Mouse (Mus musculus) left cerebral cortex, adult 8-10 months (tissue): Measurements from ENCODE around the gene Snap91. TPM values are rescaled to one million over a fixed set of nuclear protein-coding genes. Genes with fewer than 3 reads are reported as not detected.

ENCODE experiments used
- DNase-seq, 2 experiments: peaks; one replicate each; pipeline ENCODE4 v3.0.0; 2022; ENCODE audit warnings: low spot score in 2 of 2
- total RNA-seq, 4 experiments: library from RNA; stranded (reverse); gene quantifications; 2 replicates each; pipeline ENCODE4 v1.2.4; 2022

Snap91 gene
- total RNA-seq, 4 experiments from 2014 or later, result 356 to 442 (median 391) TPM

DNA sequence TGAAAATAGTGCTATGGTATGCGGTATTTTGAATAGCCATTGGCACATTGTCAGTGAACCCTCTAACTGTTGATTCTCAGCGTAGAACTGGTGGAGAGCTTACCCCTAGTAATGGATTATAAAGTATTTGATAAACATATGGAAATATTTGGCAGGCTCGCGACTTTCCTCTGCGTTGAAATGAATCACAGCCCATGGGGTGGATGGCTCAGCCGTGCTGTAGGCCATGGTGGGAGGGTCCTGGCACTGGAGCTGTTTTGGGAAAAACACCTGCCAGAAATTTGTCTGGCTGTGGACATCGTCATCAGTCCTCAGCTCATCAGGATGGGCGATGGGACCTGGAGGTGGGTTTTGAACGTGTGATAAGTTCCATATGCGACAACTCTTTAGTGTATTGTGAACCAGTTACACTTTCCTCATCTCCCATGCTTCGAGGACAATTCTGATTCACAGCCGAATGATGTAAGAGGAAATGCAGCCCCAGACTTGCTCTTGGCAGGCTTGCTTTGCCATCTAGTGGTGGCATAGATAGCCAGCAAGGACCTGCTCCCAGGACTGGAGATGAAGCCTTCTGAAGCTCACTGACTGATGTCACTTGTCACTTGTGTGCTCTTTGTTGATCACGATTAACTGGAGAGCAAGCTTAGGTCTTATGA lies 134.4 kb downstream of the Snap91 start:
- DNase-seq, result peak; percentile 34 to 71

- DNase-seq, result no peak
Measured at GRCm38 (mm10) chr9:86744041-86744440, 136.4 kb downstream of the Snap91 start.

- DNase-seq, result no peak
Measured at GRCm38 (mm10) chr9:86742959-86743911, 137.2 kb downstream of the Snap91 start, which contains the start of gene Prss35. Gene Prss35, plus strand, starts transcription at chr9:86743649.

DNA sequence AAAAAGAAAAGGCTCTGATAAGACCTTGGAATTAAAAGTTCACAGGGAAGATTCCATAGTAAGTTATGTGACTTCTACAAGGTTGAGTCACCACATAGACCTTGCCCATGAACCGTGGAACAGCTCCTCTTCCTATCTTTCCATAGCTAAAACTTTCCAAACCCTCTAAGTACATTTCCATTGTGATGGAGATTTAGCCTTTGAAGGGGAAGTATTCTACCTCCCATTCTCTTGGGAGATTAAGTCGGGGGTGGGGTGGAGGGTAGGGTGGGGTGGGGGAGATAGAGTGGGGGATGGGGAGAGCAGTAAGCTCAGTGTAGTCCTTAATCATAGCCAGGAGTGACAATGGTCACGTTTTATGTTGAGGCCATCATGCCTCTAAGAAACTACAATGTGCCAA lies 140.5 kb downstream of the Snap91 start:
- no peak for DNase-seq

- DNase-seq, result no peak
Measured at GRCm38 (mm10) chr9:86738801-86739200, 141.7 kb downstream of the Snap91 start.

DNA sequence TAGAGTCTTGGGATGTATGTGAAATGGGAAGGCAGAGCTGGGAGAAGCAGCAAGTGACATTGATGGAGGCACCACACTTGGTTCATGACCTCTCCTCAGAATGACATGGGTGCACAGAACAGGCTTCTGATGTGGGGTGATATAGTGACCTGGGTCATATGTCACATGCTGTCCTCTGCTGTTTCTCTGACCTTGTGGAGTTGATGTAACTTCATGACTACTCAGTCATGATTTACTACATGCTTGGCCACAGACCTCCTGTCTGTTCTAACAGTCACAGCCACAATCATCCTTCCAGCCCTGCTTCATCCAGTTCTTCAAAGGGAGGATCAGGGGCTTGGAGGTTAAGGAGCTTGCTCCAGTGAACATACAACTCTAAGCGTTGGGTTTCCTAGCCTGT lies 142.4 kb downstream of the Snap91 start:
- no peak for DNase-seq

GRCm38 (mm10) chr9:86736991-86737390 lies 143.5 kb downstream of the Snap91 start:
- DNase-seq, result no peak

GRCm38 (mm10) chr9:86734795-86735194 lies 145.7 kb downstream of the Snap91 start:
- no peak for DNase-seq

DNA sequence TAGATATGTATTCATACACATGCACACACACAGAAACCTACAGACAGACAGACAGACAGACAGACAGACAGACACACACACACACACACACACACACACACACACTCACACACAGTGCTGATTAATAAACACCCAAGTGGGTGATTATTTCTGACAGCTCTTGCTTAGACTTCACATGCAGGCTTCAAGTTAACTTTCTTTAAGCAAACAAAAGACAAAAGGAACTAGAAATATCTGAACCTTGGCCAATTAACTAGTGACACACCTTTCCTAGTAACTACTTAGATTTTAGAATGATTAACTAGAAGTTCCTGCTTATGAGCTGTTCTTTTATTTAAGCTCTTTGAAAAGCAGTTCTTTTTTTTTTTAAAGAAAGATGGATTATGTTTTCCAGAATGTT lies 146.1 kb downstream of the Snap91 start:
- DNase-seq, result no peak

- no peak for DNase-seq
Measured at GRCm38 (mm10) chr9:86729811-86730210, 150.6 kb downstream of the Snap91 start.

DNA sequence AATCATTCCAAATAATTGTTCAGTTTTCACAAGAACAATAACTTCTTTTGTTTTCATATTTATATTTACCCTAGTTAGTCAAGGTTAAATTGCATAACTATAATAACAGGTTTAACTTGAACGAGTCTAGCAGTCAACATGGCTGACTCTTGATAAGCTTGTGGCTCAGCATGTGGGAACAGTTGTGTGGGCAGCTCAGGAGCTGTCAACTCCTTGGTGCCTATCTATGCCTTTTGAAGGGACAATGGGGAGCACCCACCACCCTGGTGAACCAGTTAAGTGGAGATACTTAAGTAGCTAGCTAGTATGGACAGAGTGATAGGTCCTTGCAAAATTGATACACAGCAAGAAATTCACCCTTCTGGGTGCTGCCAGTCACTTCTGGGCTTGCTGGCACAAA lies 151.4 kb downstream of the Snap91 start:
- no peak for DNase-seq

GRCm38 (mm10) chr9:86728214-86728814 lies 152.1 kb downstream of the Snap91 start:
- DNase-seq, result no peak

DNA sequence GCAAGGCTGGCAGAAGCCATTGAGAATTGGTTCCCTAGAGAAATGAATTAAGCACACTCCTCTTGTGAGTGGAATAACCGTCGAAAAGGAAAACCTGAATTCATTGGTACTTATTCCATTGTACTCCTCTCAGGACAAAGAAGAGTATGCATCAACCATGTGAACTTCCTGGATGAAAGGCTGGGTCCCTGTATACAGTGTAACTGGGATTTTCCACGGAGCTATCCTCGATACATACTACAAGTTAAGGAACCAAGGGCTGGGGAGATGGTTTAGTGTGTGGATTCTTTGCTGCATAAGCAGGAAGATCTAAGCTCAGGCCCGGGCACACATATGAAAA lies 154.1 kb downstream of the Snap91 start:
- DNase-seq, result no peak

DNA sequence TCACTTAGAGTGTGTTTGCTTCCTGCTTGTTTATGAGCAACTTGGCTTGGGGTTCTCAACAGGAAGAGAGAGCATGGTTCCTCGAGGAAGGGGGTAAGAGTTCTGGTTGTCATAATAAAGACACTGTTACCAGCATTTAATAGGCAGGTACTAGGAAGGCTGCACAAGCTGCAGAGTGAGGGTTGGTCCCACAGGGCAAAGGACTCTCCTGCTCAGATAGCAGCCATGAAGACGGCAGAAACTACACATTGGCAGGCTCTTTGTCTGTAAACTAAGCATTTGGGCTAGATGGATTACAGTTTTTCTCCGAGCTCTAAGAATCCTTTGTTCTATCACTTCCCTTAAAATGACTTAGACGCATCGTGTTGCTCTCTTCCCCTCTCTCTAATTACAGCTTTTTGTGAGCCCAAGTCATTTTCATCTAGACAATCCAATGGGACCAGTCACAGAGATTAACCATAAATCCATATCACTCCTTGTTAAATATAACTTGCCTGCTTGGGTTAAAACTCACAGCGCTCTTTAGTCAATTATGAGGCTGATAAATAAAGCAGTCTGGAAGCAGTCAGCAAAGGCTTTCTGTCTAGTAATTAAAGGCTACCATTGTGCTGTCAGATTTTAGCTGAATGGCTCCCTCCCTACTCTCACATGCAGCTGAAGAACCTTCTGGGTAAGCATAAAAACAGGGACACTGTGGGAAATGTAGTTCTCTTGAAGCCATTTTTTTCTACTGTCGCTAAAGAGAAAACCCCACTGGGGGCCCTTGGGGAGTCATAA lies 154.7 kb downstream of the Snap91 start:
- DNase-seq, result no peak

GRCm38 (mm10) chr9:86725066-86725465 lies 155.4 kb downstream of the Snap91 start:
- no peak for DNase-seq

- DNase-seq, result no peak
Measured at GRCm38 (mm10) chr9:86720794-86721193, 159.7 kb downstream of the Snap91 start.

DNA sequence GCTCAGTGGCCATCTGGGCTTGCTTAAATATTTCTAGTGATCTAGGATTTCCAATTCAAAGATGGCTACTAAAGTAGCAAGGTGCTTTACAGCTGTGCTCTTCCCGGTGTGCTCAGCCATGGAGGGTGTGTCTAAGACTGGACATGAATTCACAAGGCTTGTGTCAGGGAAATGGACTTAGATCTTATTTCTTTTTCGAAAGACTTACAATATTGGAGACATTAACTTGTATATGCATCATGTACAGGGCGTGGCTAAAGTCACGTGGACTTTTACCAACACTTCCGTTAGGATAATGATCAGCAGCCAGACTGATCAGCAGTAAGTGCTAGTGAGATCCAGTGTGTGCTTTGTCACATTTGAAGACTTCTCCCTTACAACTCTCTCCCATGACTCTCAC lies 160.2 kb downstream of the Snap91 start:
- no peak for DNase-seq

DNA sequence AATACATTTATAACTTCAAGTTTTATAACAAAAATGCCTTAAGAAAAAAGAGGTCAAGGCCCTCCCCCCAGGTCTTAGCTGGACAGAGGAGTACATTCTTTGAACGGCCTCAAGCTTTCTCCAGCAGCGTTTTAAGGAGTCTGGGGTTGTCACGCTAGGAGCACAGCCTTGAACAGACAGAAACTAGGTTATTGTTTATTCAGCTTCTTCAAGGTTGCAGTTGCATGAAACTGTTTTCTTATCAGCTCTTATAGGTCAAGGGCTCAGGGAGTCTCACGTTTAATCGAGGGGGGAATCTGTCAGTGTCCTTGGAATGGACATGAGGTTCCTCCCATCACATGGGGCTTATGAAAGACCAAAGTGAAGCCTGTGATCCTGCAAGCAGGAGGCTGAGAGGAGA lies 163.3 kb downstream of the Snap91 start:
- DNase-seq, result no peak

- DNase-seq, result no peak
Measured at GRCm38 (mm10) chr9:86716540-86716939, 163.9 kb downstream of the Snap91 start.
